Mouse (Mus musculus): ENCODE results near the gene 1110032A03Rik.

Gene 1110032A03Rik

GRCm38 (mm10) chr9:50732560-50732959 lies 42.8 kb downstream of the 1110032A03Rik start:
- no peak for DNase-seq (ENCODE audit: low spot score)

GRCm38 (mm10) chr9:50729600-50729999 lies 45.7 kb downstream of the 1110032A03Rik start:
- no peak for DNase-seq (ENCODE audit: low spot score)

- DNase-seq (ENCODE audit: low spot score) = peak; percentile 36
Observed at GRCm38 (mm10) chr9:50727925-50728651, 47.2 kb downstream of the 1110032A03Rik start.

- no peak for DNase-seq (ENCODE audit: low spot score)
Observed at GRCm38 (mm10) chr9:50727171-50727924, 48.0 kb downstream of the 1110032A03Rik start.

- DNase-seq (ENCODE audit: low spot score) = no peak
Observed at GRCm38 (mm10) chr9:50725921-50726590, 49.3 kb downstream of the 1110032A03Rik start.

- DNase-seq (ENCODE audit: low spot score) = no peak
Observed at GRCm38 (mm10) chr9:50724661-50725330, 50.5 kb downstream of the 1110032A03Rik start.

GRCm38 (mm10) chr9:50724147-50724546 lies 51.2 kb downstream of the 1110032A03Rik start:
- DNase-seq (ENCODE audit: low spot score) = no peak

- peak; percentile 85 for DNase-seq (ENCODE audit: low spot score)
Observed at GRCm38 (mm10) chr9:50723406-50723805, 51.9 kb downstream of the 1110032A03Rik start.

- DNase-seq (ENCODE audit: low spot score) = no peak
Observed at GRCm38 (mm10) chr9:50722451-50722911, 52.8 kb downstream of the 1110032A03Rik start.

GRCm38 (mm10) chr9:50721061-50721460 lies 54.3 kb downstream of the 1110032A03Rik start:
- no peak for DNase-seq (ENCODE audit: low spot score)

- no peak for DNase-seq (ENCODE audit: low spot score)
Observed at GRCm38 (mm10) chr9:50718878-50719277, 56.4 kb downstream of the 1110032A03Rik start.

GRCm38 (mm10) chr9:50714188-50714587 lies 61.1 kb downstream of the 1110032A03Rik start:
- peak; percentile 34 for DNase-seq (ENCODE audit: low spot score)

All from lung, postnatal 25 days (tissue).